Mouse (Mus musculus) liver, embryonic 14.5 days (tissue): ENCODE results near the gene Fkrp. TPM values are rescaled to one million over a fixed set of nuclear protein-coding genes. Genes with fewer than 3 reads are reported as not detected.

Experiments
- ATAC-seq: fragments of 200-750 bp; cut with Nextera tagmentation; 2 replicates; pipeline ENCODE4 v1.8.0; 2017; ENCODE audit warnings: moderate number of reproducible peaks, mild to moderate bottlenecking, moderate library complexity; ENCODE audit not compliant: insufficient read depth
- DNase-seq, 3 experiments: peaks; one replicate each; pipeline ENCODE4 v3.0.0-alpha.2; 2012 to 2013; ENCODE audit warnings: low read depth in 3 of 3, low spot score in 3 of 3
- H3K27ac ChIP-seq: fragments of 300-500 bp; sonication (generic); 2 replicates; pipeline ENCODE4 v1.5.1; 2014; ENCODE audit warnings: moderate library complexity, mild to moderate bottlenecking, control low read depth, inconsistent platforms
- H3K27me3 ChIP-seq: fragments of 300-500 bp; sonication (generic); 2 replicates; pipeline ENCODE4 v1.6.1; 2014; ENCODE audit warnings: mild to moderate bottlenecking, low read length, moderate library complexity; ENCODE audit not compliant: control insufficient read depth, insufficient read depth
- H3K36me3 ChIP-seq: fragments of 300-500 bp; sonication (generic); replicated peaks from 2 replicates; pipeline ENCODE4 v1.6.1; 2014; ENCODE audit warnings: low read depth; ENCODE audit not compliant: control insufficient read depth, insufficient read depth
- H3K4me1 ChIP-seq, 2 experiments: fragments of 200-500 bp in 1 of 2; fragments of 300-500 bp in 1 of 2; sonication (generic) in 1 of 2; replicated peaks; 2 replicates each; pipeline ENCODE4 v1.6.1; 2012 to 2014; ENCODE audit warnings: antibody characterized with exemption in 1 of 2, inconsistent platforms in 1 of 2, low read length in 1 of 2; ENCODE audit not compliant: control insufficient read depth in 2 of 2, insufficient read depth in 2 of 2
- H3K4me2 ChIP-seq: fragments of 300-500 bp; sonication (generic); 2 replicates; pipeline ENCODE4 v1.6.1; 2014; ENCODE audit warnings: low read depth, mild to moderate bottlenecking, control low read depth, moderate library complexity
- H3K4me3 ChIP-seq, 2 experiments: fragments of 200-500 bp in 1 of 2; fragments of 300-500 bp in 1 of 2; sonication (generic) in 1 of 2; 2 replicates each; pipeline ENCODE4 v1.5.1; 2012 to 2014; ENCODE audit warnings: low read depth in 2 of 2, low read length in 2 of 2, mild to moderate bottlenecking in 2 of 2, control low read depth in 1 of 2, inconsistent platforms in 1 of 2, moderate library complexity in 1 of 2; ENCODE audit not compliant: insufficient read depth in 1 of 2
- H3K9ac ChIP-seq: fragments of 300-500 bp; sonication (generic); replicated peaks from 2 replicates; pipeline ENCODE4 v1.6.1; 2014; ENCODE audit warnings: mild to moderate bottlenecking, control low read depth, moderate library complexity
- H3K9me3 ChIP-seq: fragments of 300-500 bp; sonication (generic); 2 replicates; pipeline ENCODE4 v1.6.1; 2016; ENCODE audit warnings: low read length, mixed read lengths; ENCODE audit not compliant: control insufficient read depth
- CTCF ChIP-seq: IDR thresholded peaks from 2 replicates; pipeline ENCODE4 v1.5.1; 2016; ENCODE audit warnings: antibody characterized with exemption, low read depth, control low read depth
- EP300 ChIP-seq: IDR thresholded peaks from 2 replicates; pipeline ENCODE4 v1.6.1; 2016; ENCODE audit warnings: antibody characterized with exemption, low read depth
- WGBS: fragments of 180-500 bp; shearing (Covaris S2); extraction: QIAGEN DNeasy Blood & Tissue Kit; methylation state at CpG from one replicate; pipeline ENCODE4 v1.1.7; 2014; ENCODE audit not compliant: insufficient replicate concordance; 5-methylcytosine and 5-hydroxymethylcytosine counted together
- polyA plus RNA-seq, 2 experiments: library from polyadenylated mRNA; depleted of rRNA in 1 of 2; stranded (reverse) in 1 of 2; unstranded in 1 of 2; fragments of >200 nt; fragmentation: Nextera tagmentation in 1 of 2; extraction: Ambion mirVana in 1 of 2; gene quantifications; 2 replicates each; pipeline versions ENCODE4 v1.2.1 to v1.2.3; 2012 to 2014

Fkrp gene
- polyA plus RNA-seq, 2 experiments, result 5.6 to 7.2 TPM

- H3K4me1 ChIP-seq, result no peaks in the 10 kb centered on the region; a peak in 1 of 4 replicates
- peaks cover 67% of the 10 kb centered on the region for H3K36me3 ChIP-seq
- no peak for TF ChIP-seq CTCF
- H3K9me3 ChIP-seq, result no peaks in the 10 kb centered on the region
- H3K27me3 ChIP-seq, result no peaks in the 10 kb centered on the region
- H3K27ac ChIP-seq, result no peak overlapping the region
- no peak overlapping the region for H3K9ac ChIP-seq
- WGBS, result 79% methylated on average over 9 of the region's 9 CpGs
- DNase-seq, result no peak
- H3K4me3 ChIP-seq, result no peak overlapping the region
- no peak overlapping the region for H3K4me2 ChIP-seq
- no peak for ATAC-seq
These were observed 13.9 kb upstream of the Fkrp start for GRCm38 (mm10) chr7:16830449-16830848.

- 52% methylated on average over 4 of the region's 4 CpGs for WGBS
- H3K4me2 ChIP-seq, result no peak overlapping the region
- no peaks in the 10 kb centered on the region for H3K27me3 ChIP-seq
- H3K27ac ChIP-seq, result no peak overlapping the region
- TF ChIP-seq EP300 (no peak), CTCF (no peak)
- H3K9me3 ChIP-seq, result no peaks in the 10 kb centered on the region
- no peak overlapping the region for H3K9ac ChIP-seq
- no peaks in the 10 kb centered on the region; a peak in 1 of 4 replicates for H3K4me1 ChIP-seq
- no peak overlapping the region for H3K4me3 ChIP-seq
- ATAC-seq, result no peak
- DNase-seq, result no peak
- peaks cover 61% of the 10 kb centered on the region for H3K36me3 ChIP-seq
These were observed 10.7 kb upstream of the Fkrp start for GRCm38 (mm10) chr7:16827274-16827673.

DNA sequence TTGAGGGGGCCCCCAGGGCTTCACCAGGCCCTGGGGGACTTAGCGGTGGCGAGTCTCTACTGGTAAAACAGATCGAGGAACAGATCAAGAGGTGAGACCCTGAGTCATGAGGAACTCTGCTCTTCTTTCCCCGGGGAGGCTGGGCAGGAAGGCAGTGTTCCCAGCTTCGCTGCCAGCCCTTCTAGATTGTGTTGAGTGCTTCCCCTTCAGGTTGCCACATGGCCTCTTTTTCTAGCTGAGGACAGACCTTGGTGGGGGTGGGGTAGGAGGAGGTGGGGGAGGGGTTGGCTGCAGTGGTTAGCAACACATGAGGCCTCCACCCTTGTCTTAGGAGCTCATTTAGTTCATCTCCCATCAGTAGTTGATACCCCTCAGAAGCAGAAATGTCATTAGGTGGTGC lies 10.0 kb upstream of the Fkrp start:
- H3K36me3 ChIP-seq, result peaks cover 54% of the 10 kb centered on the region
- no peak for TF ChIP-seq CTCF
- no peak for TF ChIP-seq EP300

GRCm38 (mm10) chr7:16825785-16826184 lies 9.3 kb upstream of the Fkrp start:
- H3K4me3 ChIP-seq, result no peak overlapping the region
- no peaks in the 10 kb centered on the region for H3K9me3 ChIP-seq
- no peak overlapping the region for H3K9ac ChIP-seq
- WGBS, result 75% methylated on average over 10 of the region's 10 CpGs
- DNase-seq (no peak), ATAC-seq (peak; percentile 39)
- H3K27ac ChIP-seq, result no peak overlapping the region
- peaks cover 47% of the 10 kb centered on the region for H3K36me3 ChIP-seq
- H3K4me2 ChIP-seq, result no peak overlapping the region
- H3K4me1 ChIP-seq, result peaks cover 2 to 10% of the 10 kb centered on the region in 2 experiments; a peak in 3 of 4 replicates
- TF ChIP-seq EP300, result no peak
- TF ChIP-seq CTCF, result peak; percentile 60
- H3K27me3 ChIP-seq, result no peaks in the 10 kb centered on the region

More for the DNA sequence above, 10.0 kb upstream of the Fkrp start:
- DNase-seq, result no peak
- no peaks in the 10 kb centered on the region for H3K9me3 ChIP-seq
- WGBS, result 35% methylated on average over 5 of the region's 5 CpGs
- no peak for ATAC-seq
- no peaks in the 10 kb centered on the region for H3K27me3 ChIP-seq
- no peak overlapping the region for H3K27ac ChIP-seq
- H3K4me3 ChIP-seq, result no peak overlapping the region
- H3K4me1 ChIP-seq, result peaks cover 0 to 3% of the 10 kb centered on the region in 2 experiments; a peak in 1 of 4 replicates
- H3K4me2 ChIP-seq, result no peak overlapping the region
- H3K9ac ChIP-seq, result no peak overlapping the region

DNA sequence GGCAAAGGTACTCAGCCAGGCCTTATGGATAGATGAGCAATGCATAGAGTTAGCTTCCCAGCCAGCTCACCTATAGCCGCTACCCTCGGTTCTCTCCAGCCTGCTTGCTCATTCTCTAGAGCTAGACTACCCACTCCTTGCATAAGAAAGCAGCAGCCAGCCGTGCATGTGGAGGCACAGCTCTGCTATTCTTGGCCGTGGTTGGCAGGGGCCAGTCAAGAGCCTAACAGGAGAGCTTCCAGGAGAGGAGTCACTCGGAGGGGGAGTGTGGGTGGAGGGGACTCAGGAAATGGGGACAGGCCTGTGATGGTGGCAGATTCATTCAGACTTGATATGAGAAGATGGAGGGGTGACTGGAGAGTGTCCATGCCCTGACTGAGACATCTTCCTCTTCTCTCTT lies 7.2 kb upstream of the Fkrp start:
- H3K27ac ChIP-seq, result no peak overlapping the region
- WGBS, result 69% methylated on average over 5 of the region's 5 CpGs
- ATAC-seq (no peak), DNase-seq (no peak)
- H3K9ac ChIP-seq, result no peak overlapping the region
- H3K4me2 ChIP-seq, result no peak overlapping the region
- no peaks in the 10 kb centered on the region for H3K27me3 ChIP-seq
- no peaks in the 10 kb centered on the region for H3K9me3 ChIP-seq
- TF ChIP-seq EP300 (no peak), CTCF (no peak)
- H3K4me1 ChIP-seq, result peaks cover 23 to 30% of the 10 kb centered on the region in 2 experiments
- no peak overlapping the region for H3K4me3 ChIP-seq
- H3K36me3 ChIP-seq, result peaks cover 26% of the 10 kb centered on the region
